Mouse (Mus musculus): ENCODE measurements around the gene Tmem230.
"Not testable (repeated sequence)": the region's sequence is repeated elsewhere in the genome, so short reads cannot be mapped to it uniquely, and the experiment has no call there.

The Tmem230 gene

GRCm38 (mm10) chr2:132272694-132273389 lies 25.2 kb upstream of the Tmem230 start:
- no peak for DNase-seq (ENCODE audit: low spot score in 2 of 2)

GRCm38 (mm10) chr2:132270331-132270951 lies 22.8 kb upstream of the Tmem230 start:
- DNase-seq (ENCODE audit: low spot score in 2 of 2): no peak

GRCm38 (mm10) chr2:132269217-132269616 lies 21.6 kb upstream of the Tmem230 start:
- peak in 1 of 2 experiments; percentile 40 for DNase-seq (ENCODE audit: low spot score in 2 of 2)

DNA sequence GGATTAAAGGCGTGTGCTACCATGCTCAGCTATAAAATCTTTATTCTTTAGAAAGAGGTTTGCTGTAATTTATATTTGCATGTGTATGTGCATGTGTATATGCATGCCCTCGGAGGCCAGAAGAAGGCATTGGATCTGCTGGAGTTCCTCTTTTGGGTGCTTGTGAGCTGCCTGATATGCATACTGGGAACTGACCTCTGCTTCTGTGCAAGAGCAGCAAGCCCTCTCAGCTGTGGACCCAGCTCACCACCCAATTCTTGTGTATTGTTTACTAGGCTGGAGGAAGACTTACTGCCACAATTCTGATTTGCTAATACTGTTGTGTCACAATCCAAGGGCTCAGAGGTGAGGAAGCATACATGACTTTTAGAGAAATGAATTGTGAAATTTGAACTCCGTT lies 18.5 kb upstream of the Tmem230 start:
- DNase-seq (ENCODE audit: low spot score in 2 of 2): no peak

DNA sequence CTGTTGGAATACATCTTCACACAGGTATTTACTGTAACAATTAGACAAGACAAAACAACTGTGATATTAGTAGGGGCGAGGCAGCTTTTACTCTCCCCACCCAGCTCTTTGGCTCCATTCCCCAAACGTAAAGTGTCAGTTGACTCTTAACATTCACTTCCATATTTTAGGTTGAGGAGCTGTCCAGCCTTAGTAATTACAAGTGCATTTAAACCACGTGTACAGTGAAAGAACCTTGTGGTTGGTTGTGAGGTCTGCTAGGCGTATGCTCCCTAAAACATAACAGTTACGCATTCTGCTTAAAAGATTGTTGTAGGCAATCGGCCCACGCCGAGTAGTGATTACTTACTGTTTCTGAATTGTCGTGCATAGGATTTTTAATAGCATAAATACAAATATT lies 17.6 kb upstream of the Tmem230 start:
- DNase-seq (ENCODE audit: low spot score in 2 of 2): no peak

- no peak for DNase-seq (ENCODE audit: low spot score in 2 of 2)
These were observed 16.7 kb upstream of the Tmem230 start for GRCm38 (mm10) chr2:132264266-132264710.

DNA sequence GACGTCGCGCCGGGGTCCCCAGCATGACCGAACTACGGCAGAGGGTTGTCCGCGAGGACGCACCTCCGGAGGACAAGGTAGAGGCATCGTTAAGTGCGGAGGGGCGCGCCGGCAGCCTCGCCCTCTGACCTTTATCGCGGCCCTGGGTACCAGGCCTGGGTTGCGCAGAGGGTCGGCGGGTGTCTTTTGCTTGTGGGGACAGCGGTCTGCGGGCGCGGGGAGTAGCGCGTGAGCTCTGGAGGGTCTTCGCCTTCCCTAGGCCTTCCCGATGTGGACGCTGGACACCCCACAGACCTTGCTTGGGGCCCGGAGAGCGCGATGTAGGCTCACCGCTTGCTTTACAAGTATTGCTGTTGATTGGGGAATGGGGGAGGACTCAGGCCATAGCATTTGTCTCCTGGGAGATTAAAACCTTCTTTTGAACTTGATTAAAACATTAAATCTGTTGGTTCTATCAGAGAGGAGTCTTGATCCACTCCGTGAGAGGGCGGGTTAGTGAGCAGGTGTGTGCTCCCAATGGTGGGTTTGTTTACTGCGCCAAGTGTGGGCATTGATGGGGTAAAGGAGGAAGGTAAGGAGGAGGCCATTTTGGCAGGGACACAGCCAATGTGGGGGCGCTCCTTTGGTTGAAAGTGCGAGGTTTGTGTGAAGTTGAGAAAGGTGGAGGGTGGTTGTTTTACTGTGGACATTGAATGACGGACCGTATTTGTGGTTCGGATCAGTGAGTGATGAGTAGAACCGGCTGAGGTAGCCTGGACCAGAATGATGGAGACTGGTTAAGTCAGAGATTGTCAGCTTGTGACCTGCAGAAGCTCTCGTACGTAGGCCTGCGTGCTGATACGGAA lies 16.0 kb upstream of the Tmem230 start:
- DNase-seq (ENCODE audit: low spot score in 2 of 2): peak; percentile 52 to 54

GRCm38 (mm10) chr2:132262879-132263398 lies 15.3 kb upstream of the Tmem230 start, which contains the start of gene Cds2:
TSS of gene Cds2 (plus strand) at chr2:132263148.
- DNase-seq (ENCODE audit: low spot score in 2 of 2): peak; percentile 98 to 99

DNA sequence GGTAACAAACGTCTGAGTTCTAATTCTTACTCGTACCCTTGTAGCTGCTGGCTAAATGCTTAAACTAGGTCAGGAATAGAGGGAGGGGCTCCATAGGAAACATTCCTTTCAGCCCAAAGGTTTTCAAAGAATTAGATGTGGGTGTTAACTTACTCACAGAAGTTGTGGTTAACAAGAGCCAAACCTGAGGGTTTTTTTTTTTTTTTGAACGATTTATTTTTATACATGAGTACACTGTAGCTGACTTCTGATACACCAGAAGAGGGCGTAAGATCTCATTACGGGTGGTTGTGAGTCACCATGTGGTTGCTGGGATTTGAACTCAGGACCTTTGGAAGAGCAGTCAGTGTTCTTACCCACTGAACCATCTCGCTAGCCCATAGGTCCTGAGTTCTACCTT lies 14.6 kb upstream of the Tmem230 start:
- no peak for DNase-seq (ENCODE audit: low spot score in 2 of 2)

DNA sequence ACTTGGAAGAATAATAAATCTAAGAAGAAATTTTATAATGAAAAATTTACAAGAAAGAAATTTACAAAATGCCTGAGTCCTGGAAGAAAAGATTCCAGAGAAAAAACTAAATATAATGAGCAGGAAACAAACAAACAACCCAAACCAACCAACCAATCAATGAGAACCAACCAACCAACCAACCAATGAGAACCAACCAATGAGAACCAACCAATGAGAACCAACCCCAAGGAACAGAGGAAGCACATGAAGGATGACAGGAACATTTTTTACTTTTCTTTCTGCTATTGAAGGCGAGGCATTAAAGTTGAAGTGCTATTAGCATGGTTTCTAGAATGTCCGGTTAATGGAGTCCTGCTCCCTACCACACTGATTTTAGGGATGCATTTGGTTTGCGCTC lies 13.0 kb upstream of the Tmem230 start:
- DNase-seq (ENCODE audit: low spot score in 2 of 2): no peak

GRCm38 (mm10) chr2:132257350-132258068 lies 9.9 kb upstream of the Tmem230 start:
- no peak for DNase-seq (ENCODE audit: low spot score in 2 of 2)

DNA sequence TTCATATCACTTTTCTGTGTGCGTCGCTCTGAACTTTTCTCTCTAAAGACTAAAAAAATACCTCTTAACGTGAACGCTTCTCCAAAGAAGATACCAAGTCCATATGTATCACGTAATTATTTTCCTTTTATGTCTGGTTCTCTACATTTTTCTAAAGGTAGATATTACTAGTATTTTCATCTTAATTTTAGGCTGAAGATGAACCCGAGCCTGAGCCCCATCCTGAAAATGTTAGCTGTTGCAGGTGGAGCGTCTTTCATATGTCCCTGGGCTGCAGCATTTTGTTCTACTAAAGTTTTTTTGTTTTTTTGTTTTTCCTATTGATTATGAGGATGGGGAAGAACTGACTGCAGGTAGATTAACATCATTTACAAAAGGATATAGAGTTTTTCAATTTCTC lies 6.0 kb upstream of the Tmem230 start:
- DNase-seq (ENCODE audit: low spot score in 2 of 2): no peak

- peak; percentile 90 to 96 for DNase-seq (ENCODE audit: low spot score in 2 of 2)
These were observed 5.2 kb upstream of the Tmem230 start, which contains the start of gene Pcna for GRCm38 (mm10) chr2:132252542-132253528. TSS of gene Pcna (minus strand) at chr2:132253314.

GRCm38 (mm10) chr2:132251911-132252310 lies 4.3 kb upstream of the Tmem230 start:
- DNase-seq (ENCODE audit: low spot score in 2 of 2): no peak

DNA sequence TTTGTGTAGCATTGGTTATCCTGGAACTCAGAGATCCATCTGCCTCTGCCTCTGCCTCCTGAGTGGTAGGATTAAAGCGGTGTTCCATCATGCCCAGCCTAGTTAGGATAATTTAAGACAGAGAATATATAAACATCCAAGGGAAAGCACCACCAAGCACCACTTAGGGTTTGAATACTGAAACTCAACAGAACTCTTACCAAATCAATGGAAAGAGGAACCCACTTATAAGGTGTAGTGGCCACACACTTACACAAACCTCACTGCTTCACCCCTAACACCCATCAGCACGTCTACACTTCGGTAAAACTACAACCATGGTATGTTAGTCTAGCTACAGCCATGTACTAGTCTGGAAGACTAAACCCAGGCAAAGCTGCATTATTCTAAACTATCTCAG lies 4.2 kb downstream of the Tmem230 start:
- DNase-seq (ENCODE audit: low spot score in 2 of 2): no peak

DNA sequence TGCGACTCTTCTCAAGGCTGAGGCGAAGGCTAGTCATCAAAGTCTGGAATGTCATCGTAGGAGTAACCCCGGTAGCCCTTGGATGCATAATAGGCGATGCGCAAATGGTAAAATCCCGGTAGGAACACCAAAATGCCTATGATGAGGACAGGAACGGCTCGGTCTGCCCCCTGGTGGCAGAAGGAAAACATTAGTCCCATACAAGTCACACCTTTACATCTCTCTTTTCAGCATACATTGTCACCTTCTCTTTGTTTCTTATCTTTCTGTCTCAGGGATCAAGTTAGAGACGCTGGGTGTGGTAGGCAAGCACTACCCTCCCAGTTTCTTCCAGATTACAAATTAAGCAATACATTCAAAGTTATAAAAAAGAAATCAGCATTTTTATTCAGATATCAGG lies 7.2 kb downstream of the Tmem230 start:
- peak; percentile 24 to 71 for DNase-seq (ENCODE audit: low spot score in 2 of 2)

GRCm38 (mm10) chr2:132239434-132239833 lies 8.2 kb downstream of the Tmem230 start:
- not testable (repeated sequence) for DNase-seq (ENCODE audit: low spot score in 2 of 2)

DNA sequence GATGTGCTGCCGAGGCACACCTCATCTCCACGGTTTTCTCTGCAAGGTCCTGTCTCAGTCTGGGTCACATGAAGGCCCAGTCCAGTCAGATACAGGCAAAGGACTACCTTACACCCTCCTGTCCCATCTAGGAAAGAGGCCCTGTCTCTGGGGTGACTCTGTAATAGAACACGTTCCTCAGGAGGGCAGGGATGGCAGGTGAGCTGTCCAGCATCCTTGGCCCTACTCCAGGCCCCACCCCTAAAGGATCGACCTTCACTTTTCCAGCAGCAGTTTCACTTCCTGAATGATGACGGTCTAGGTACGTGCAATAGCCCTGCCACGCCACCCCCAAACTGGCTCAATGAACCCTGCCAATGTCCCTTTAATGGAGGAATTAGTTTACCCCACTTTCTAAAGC lies 11.6 kb downstream of the Tmem230 start:
- no peak for DNase-seq (ENCODE audit: low spot score in 2 of 2)

- no peak for DNase-seq (ENCODE audit: low spot score in 2 of 2)
These were observed 12.3 kb downstream of the Tmem230 start for GRCm38 (mm10) chr2:132235291-132235690.
